Mouse (Mus musculus): ENCODE data around the gene Itk. TPM values are rescaled to one million over a fixed set of nuclear protein-coding genes. Genes with fewer than 3 reads are reported as not detected.

Itk gene
- total RNA-seq, 2 experiments from 2014 or later, result 2.0 to 2.5 TPM

GRCm38 (mm10) chr11:46393413-46393812 lies 4.1 kb upstream of the Itk start:
- DNase-seq, result no peak

GRCm38 (mm10) chr11:46392890-46393289 lies 3.6 kb upstream of the Itk start:
- DNase-seq, result no peak

- no peak for DNase-seq
Observed at GRCm38 (mm10) chr11:46390621-46391020, 1.3 kb upstream of the Itk start.

GRCm38 (mm10) chr11:46388438-46388837 lies 877 bp downstream of the Itk start:
- DNase-seq, result no peak

- no peak for DNase-seq
Observed at GRCm38 (mm10) chr11:46387061-46387460, 2.3 kb downstream of the Itk start.

- no peak for DNase-seq
Observed at GRCm38 (mm10) chr11:46386556-46386955, 2.8 kb downstream of the Itk start.

- DNase-seq, result no peak
Observed at GRCm38 (mm10) chr11:46384925-46385324, 4.4 kb downstream of the Itk start.

- no peak for DNase-seq
Observed at GRCm38 (mm10) chr11:46382466-46382865, 6.8 kb downstream of the Itk start.

- no peak for DNase-seq
Observed at GRCm38 (mm10) chr11:46380097-46380675, 9.1 kb downstream of the Itk start.

- no peak for DNase-seq
Observed at GRCm38 (mm10) chr11:46377819-46378782, 11.2 kb downstream of the Itk start.

GRCm38 (mm10) chr11:46377316-46377715 lies 12.0 kb downstream of the Itk start:
- DNase-seq, result no peak

GRCm38 (mm10) chr11:46375015-46375414 lies 14.3 kb downstream of the Itk start:
- no peak for DNase-seq

- no peak for DNase-seq
Observed at GRCm38 (mm10) chr11:46373071-46374030, 16.0 kb downstream of the Itk start.

GRCm38 (mm10) chr11:46372331-46372953 lies 16.9 kb downstream of the Itk start:
- no peak for DNase-seq

- no peak for DNase-seq
Observed at GRCm38 (mm10) chr11:46371250-46371649, 18.1 kb downstream of the Itk start.

GRCm38 (mm10) chr11:46370457-46370856 lies 18.9 kb downstream of the Itk start:
- no peak for DNase-seq

GRCm38 (mm10) chr11:46366357-46366756 lies 23.0 kb downstream of the Itk start:
- DNase-seq, result no peak

GRCm38 (mm10) chr11:46365744-46366143 lies 23.6 kb downstream of the Itk start:
- no peak for DNase-seq

- DNase-seq, result no peak
Observed at GRCm38 (mm10) chr11:46363864-46364263, 25.5 kb downstream of the Itk start.

- peak; percentile 5 for DNase-seq
Observed at GRCm38 (mm10) chr11:46362061-46363022, 27.0 kb downstream of the Itk start.

Measured in adrenal gland, postnatal 10 days (tissue).